Mouse (Mus musculus) embryonic facial prominence, embryonic 14.5 days (tissue): ENCODE results near the gene Thumpd3. TPM values are rescaled to one million over a fixed set of nuclear protein-coding genes. Genes with fewer than 3 reads are reported as not detected.
A peak's percentile ranks its signal among the peaks of the same experiment; 100 is the strongest.

ENCODE experiments used
- ATAC-seq: fragments of 200-750 bp; cut with Nextera tagmentation; 2 replicates; pipeline ENCODE4 v1.8.0; 2017; ENCODE audit warnings: low read depth, moderate number of reproducible peaks, moderate TSS enrichment
- DNase-seq: peaks from one replicate; pipeline ENCODE4 v3.0.0-alpha.2; 2015; ENCODE audit warnings: low spot score
- H3K27ac ChIP-seq: fragments of 300-500 bp; sonication (generic); replicated peaks from 2 replicates; pipeline ENCODE4 v1.5.1; 2014; ENCODE audit warnings: low read depth, mild to moderate bottlenecking, low read length, moderate library complexity
- H3K27me3 ChIP-seq: fragments of 300-500 bp; sonication (generic); replicated peaks from 2 replicates; pipeline ENCODE4 v1.6.1; 2014; ENCODE audit warnings: low read length; ENCODE audit not compliant: control insufficient read depth, insufficient read depth
- H3K36me3 ChIP-seq: fragments of 300-500 bp; sonication (generic); 2 replicates; pipeline ENCODE4 v1.6.1; 2014; ENCODE audit warnings: low read length, mixed read lengths; ENCODE audit not compliant: control insufficient read depth, insufficient read depth
- H3K4me1 ChIP-seq: fragments of 300-500 bp; sonication (generic); 2 replicates; pipeline ENCODE4 v1.6.1; 2014; ENCODE audit warnings: antibody characterized with exemption, low read length; ENCODE audit not compliant: control insufficient read depth, insufficient read depth
- H3K4me2 ChIP-seq: fragments of 300-500 bp; sonication (generic); 2 replicates; pipeline ENCODE4 v1.6.1; 2014; ENCODE audit warnings: low read depth, mild to moderate bottlenecking, low read length, moderate library complexity, mixed read lengths
- H3K4me3 ChIP-seq: fragments of 300-500 bp; sonication (generic); 2 replicates; pipeline ENCODE4 v1.5.1; 2014; ENCODE audit warnings: low read depth, mild to moderate bottlenecking, low read length
- H3K9ac ChIP-seq: fragments of 300-500 bp; sonication (generic); 2 replicates; pipeline ENCODE4 v1.6.1; 2014; ENCODE audit warnings: low read depth, mild to moderate bottlenecking, low read length, moderate library complexity, mixed read lengths
- H3K9me3 ChIP-seq: fragments of 300-500 bp; sonication (generic); 2 replicates; pipeline ENCODE4 v1.6.1; 2016; ENCODE audit warnings: low read length; ENCODE audit not compliant: control insufficient read depth
- WGBS: fragments of 180-500 bp; shearing (Covaris S2); extraction: QIAGEN DNeasy Blood & Tissue Kit; methylation state at CpG from one replicate; pipeline ENCODE4 v1.1.7; 2014; 5-methylcytosine and 5-hydroxymethylcytosine counted together
- polyA plus RNA-seq: library from polyadenylated mRNA; unstranded; fragments of >200 nt; fragmentation: Nextera tagmentation; extraction: Ambion mirVana; gene quantifications from 2 replicates; pipeline ENCODE4 v1.2.1, GENCODE M21; 2014

The Thumpd3 gene
- polyA plus RNA-seq, 1 experiment from 2014 or later, result 36.1 TPM

- Histone ChIP-seq H3K9ac (no peak overlapping the region), H3K36me3 (no peaks in the 10 kb centered on the region), H3K27ac (peak overlapping the region; percentile 39; the same call in 1 of the 2 replicates), H3K27me3 (no peaks in the 10 kb centered on the region), H3K9me3 (no peaks in the 10 kb centered on the region), H3K4me3 (no peak overlapping the region), H3K4me2 (no peak overlapping the region), H3K4me1 (no peaks in the 10 kb centered on the region)
- no peak for DNase-seq
- 67% methylated on average over 3 of the region's 3 CpGs for WGBS
- ATAC-seq, result no peak
Measured at GRCm38 (mm10) chr6:113032121-113032520, 13.9 kb upstream of the Thumpd3 start.

- no peak overlapping the region for H3K27ac ChIP-seq
- 88% methylated on average over 2 of the region's 2 CpGs for WGBS
- H3K36me3 ChIP-seq, result no peaks in the 10 kb centered on the region
- no peaks in the 10 kb centered on the region for H3K9me3 ChIP-seq
- no peak overlapping the region for H3K4me2 ChIP-seq
- ATAC-seq (no peak), DNase-seq (no peak)
- no peak overlapping the region for H3K9ac ChIP-seq
- H3K4me1 ChIP-seq, result no peaks in the 10 kb centered on the region
- no peak overlapping the region for H3K4me3 ChIP-seq
- no peaks in the 10 kb centered on the region for H3K27me3 ChIP-seq
Measured at GRCm38 (mm10) chr6:113033185-113033584, 12.8 kb upstream of the Thumpd3 start.

DNA sequence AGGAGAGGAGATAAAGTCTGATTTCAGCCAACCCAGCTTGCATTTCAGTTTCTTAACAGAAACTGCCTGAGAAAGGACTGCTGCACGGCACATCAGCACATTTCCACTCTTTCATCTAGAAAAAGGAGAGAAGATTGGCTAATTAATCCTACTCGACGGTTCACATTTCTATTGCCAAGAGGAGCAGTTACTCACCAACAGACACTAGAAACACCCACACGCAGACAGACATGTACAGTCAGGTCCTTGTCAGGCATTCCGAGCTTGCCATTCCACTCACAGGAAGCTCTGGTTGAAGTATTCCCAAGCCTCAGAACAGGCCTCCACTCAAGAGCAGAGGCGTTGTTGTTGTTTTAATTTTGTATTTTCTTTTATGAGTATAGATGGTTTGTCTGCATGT lies 11.6 kb upstream of the Thumpd3 start:
- ATAC-seq (no peak), DNase-seq (peak; percentile 54)
- H3K36me3 ChIP-seq, result no peaks in the 10 kb centered on the region

DNA sequence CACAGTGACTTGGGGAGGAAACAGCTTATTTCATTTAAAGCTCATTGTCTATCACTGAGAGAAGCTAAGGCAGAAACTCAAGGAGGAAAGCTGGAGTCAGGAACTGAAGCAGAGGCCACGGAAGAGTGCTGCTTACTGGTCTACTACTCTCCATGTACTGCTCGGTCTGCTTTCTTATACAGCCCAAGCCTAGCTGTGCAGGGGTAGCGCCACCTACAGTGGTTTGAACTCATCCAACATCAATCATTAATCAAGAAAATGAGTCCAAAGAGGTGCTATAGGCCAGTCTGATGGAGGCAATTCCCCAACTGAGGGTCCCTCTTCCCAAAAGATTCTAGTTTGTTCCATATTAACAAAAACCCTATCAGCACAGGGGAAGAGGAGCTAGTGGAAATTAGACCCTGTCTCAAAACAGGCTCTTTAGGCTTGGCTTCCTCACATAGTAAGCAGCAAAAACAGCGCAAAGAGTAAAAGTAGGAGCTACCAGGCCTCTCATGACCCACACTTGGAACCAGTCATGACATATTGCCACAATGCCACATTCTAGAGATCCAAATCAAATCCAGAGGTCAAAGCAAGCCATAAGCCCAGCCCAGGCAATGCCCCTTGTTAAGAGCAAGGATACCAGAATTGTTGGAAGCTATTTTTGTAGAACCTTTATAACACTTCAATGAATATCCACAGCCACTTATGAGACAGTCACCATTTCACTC lies 9.4 kb upstream of the Thumpd3 start:
- Histone ChIP-seq H3K27ac (peak overlapping the region; percentile 23), H3K27me3 (no peaks in the 10 kb centered on the region), H3K9ac (no peak overlapping the region), H3K4me2 (no peak overlapping the region), H3K4me3 (no peak overlapping the region), H3K4me1 (no peaks in the 10 kb centered on the region), H3K9me3 (no peaks in the 10 kb centered on the region), H3K36me3 (no peaks in the 10 kb centered on the region)
- 58% methylated on average over 4 of the region's 4 CpGs for WGBS
- DNase-seq (no peak), ATAC-seq (no peak)

More for the DNA sequence above, 11.6 kb upstream of the Thumpd3 start:
- no peaks in the 10 kb centered on the region for H3K9me3 ChIP-seq
- no peaks in the 10 kb centered on the region for H3K4me1 ChIP-seq
- H3K27me3 ChIP-seq, result no peaks in the 10 kb centered on the region
- H3K4me3 ChIP-seq, result no peak overlapping the region
- WGBS, result 71% methylated on average over 6 of the region's 6 CpGs
- H3K4me2 ChIP-seq, result no peak overlapping the region
- H3K27ac ChIP-seq, result no peak overlapping the region
- H3K9ac ChIP-seq, result no peak overlapping the region

DNA sequence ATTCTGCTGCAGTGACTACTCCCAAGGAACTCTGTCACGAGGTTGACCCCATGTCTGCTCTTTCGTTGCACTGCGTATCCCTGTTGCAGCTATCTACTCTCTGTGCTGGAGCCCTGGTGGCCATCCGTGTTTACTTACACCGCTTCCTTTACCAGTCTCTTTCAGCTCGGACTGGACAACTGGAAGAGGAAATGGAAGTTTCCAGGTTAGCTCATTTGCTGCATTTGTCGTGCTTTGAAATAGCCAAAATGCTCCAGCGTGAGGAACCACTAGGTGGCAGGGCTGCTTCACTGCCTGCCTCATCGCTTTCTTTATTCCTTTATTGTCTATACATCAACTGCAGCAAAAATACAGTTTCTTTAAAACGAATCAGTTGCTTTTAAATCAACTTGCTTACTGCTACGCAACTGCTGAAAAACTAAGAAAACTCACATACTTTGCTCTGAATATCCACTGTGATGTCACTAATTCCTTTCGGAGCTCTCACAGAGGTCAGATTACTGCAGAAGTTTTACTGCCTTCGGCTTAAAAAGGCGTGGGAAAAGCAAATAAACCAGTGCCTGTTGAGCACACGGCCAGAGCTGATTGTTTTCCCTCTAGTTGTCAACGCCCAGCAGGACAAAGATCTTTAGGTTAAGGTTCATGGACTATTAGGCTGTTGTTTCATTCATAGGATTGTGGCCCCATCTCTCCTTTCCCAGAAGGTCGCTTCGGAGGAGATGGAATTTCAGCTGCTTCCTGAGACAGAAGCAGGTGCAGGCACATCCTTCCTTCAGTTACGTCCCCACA lies 7.9 kb upstream of the Thumpd3 start:
- peak overlapping the region; percentile 44 for H3K4me2 ChIP-seq
- H3K9ac ChIP-seq, result peak overlapping the region; percentile 31; the same call in 1 of the 2 replicates
- ATAC-seq, result peak; percentile 87
- peak; percentile 70 for DNase-seq
- no peaks in the 10 kb centered on the region for H3K4me1 ChIP-seq
- no peaks in the 10 kb centered on the region for H3K9me3 ChIP-seq
- no peaks in the 10 kb centered on the region for H3K27me3 ChIP-seq
- H3K36me3 ChIP-seq, result no peaks in the 10 kb centered on the region
- H3K27ac ChIP-seq, result peak overlapping the region; percentile 36
- H3K4me3 ChIP-seq, result peak overlapping the region; percentile 13; the same call in 1 of the 2 replicates
- WGBS, result 9% methylated on average over 19 of the region's 19 CpGs

DNA sequence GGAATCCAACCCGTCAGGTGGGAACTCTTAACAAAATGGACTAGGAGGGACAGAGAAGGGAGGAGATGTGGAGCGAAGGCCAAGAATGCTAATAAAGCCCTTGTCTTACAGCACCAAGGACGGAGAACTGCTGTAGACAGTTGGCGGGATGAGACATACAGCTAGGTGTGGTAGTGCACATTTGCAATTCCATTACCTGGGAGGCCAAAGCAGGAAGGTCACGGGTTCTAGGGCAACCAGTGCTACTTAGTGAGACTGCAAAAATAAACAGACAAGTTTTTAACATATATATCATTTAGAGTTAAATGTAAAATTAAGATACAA lies 7.3 kb upstream of the Thumpd3 start:
- H3K4me1 ChIP-seq, result no peaks in the 10 kb centered on the region
- H3K9me3 ChIP-seq, result no peaks in the 10 kb centered on the region
- H3K4me3 ChIP-seq, result 0 out of 2 replicates have a peak overlapping the region, but pooled peaks have one; percentile 13
- peak overlapping the region; percentile 36; the same call in 1 of the 2 replicates for H3K27ac ChIP-seq
- peak overlapping the region; percentile 44 for H3K4me2 ChIP-seq
- H3K27me3 ChIP-seq, result no peaks in the 10 kb centered on the region
- DNase-seq, result no peak
- no peaks in the 10 kb centered on the region for H3K36me3 ChIP-seq
- 0 out of 2 replicates have a peak overlapping the region, but pooled peaks have one; percentile 15 for H3K9ac ChIP-seq
- 38% methylated on average over 5 of the region's 5 CpGs for WGBS
- no peak for ATAC-seq

DNA sequence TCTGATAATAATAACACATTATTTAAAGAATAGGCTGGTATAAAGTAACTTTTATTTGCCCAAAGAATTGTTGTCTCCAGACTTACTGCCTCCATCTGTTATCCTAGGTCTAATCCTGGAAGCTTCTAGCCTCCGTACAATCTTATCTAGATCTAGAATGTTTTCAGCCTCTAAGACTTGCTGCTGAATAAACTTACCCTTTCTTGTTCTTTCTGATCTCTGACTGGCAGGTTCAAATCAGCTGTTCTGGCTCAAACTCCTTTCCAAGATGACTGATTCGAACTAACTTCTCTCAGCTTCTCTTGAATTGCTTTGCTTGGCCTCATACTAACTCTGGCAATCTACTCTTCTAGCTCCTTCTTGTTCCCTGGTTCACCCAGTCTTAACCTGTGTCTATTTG lies 5.7 kb upstream of the Thumpd3 start:
- H3K4me3 ChIP-seq, result no peak overlapping the region
- WGBS, result 85% methylated on average over 2 of the region's 2 CpGs
- no peak overlapping the region for H3K9ac ChIP-seq
- H3K9me3 ChIP-seq, result no peaks in the 10 kb centered on the region
- ATAC-seq (no peak), DNase-seq (no peak)
- H3K4me2 ChIP-seq, result no peak overlapping the region
- no peak overlapping the region for H3K27ac ChIP-seq
- H3K36me3 ChIP-seq, result no peaks in the 10 kb centered on the region
- peaks cover 3% of the 10 kb centered on the region; the same call in 1 of the 2 replicates for H3K4me1 ChIP-seq
- H3K27me3 ChIP-seq, result no peaks in the 10 kb centered on the region

GRCm38 (mm10) chr6:113041215-113041990 lies 4.6 kb upstream of the Thumpd3 start:
- Histone ChIP-seq H3K36me3 (no peaks in the 10 kb centered on the region), H3K4me3 (no peak overlapping the region), H3K27ac (no peak overlapping the region), H3K27me3 (no peaks in the 10 kb centered on the region), H3K9me3 (no peaks in the 10 kb centered on the region), H3K4me2 (no peak overlapping the region), H3K9ac (no peak overlapping the region), H3K4me1 (peaks cover 6% of the 10 kb centered on the region; the same call in 1 of the 2 replicates)
- ATAC-seq, result no peak
- WGBS, result 81% methylated on average over 11 of the region's 11 CpGs
- no peak for DNase-seq
